Mouse (Mus musculus): ENCODE data around the gene Efs.
A peak's percentile ranks its signal among the peaks of the same experiment; 100 is the strongest.

Gene Efs

GRCm38 (mm10) chr14:54920076-54920685, 5.7 kb downstream of the Efs start:
- DNase-seq = no peak

DNA sequence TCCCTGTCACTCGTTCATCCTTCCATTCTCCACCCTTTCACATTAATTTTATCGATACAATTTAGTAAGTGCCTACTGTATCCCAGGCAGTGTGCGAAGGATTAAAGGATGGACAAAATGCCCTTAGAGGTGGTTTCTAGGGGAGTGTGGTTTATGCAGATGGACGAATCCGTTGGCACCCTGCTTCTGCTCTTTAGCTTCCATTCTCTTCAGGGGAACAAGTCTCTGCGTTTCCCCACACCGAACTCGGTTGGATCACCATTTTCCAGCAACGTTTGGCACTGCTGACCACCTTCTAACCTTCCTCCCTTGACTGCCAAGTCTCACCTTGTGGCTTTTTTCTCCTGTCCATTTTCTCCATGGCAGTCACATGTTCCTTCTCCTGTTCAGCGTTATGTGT, 12.6 kb downstream of the Efs start:
- no peak for DNase-seq

DNA sequence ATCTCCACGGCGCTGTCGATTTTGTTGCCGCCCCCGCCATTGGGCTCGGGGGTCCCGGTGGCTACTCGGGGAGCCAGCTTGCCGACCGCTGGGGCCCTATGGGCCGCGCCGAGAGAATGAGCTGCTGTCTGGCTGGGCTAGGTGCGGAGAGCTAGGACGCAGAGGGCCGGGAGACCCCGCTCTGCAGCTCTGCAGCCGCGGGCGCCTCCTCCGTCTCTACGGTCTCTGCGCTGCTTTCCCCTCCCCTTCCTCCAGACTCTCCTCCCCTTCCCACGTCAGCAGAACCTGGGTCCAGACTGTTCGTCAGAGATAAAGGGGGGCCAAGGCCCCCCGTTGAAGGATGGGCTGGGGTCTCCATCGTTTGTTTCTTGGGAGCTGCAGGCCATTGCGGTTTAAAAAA, 13.0 kb downstream of the Efs start, which contains the start of gene Slc22a17:
Slc22a17 (minus strand) TSS at position 247 of the 400 bp plus-strand sequence.
- DNase-seq = peak; percentile 80

DNA sequence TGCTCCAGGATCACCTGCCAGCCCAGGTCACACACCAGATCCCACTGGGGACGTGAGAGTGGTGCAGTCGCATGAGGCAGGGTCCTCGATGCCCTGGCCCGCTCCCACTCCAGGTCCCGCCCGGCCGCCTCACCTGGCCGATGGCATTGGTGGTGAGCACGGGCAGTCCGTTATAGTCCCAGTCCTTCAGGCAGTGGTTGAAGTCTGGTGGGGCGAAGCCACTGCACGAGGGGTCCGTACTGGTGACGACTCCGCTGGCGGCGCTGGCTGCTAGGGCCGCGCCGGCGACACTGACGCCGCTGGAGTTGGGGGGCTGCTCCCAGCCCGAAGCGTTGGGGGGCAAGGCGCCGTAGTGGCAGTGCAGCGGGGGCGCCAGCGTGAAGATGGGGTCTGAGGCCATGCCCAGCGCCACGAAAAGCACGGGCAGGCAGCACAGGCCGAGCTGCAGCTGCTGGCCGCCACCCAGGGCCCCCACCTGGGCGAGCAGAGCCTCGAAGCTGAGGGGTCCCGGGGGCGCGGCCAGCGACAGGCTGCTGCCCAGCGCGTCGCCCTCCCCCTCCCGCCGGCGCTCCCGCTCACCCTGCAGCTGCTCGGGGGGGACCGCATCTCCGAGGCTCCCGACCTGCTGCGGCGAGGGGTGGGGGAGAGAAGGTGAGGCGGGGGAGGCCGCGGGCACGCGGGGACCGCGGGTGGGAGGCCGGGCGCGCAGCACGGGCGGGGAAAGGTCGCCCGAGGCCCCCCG, 13.6 kb downstream of the Efs start:
- peak; percentile 58 for DNase-seq

- DNase-seq = no peak
These were observed 17.2 kb downstream of the Efs start for GRCm38 (mm10) chr14:54908682-54909081.

GRCm38 (mm10) chr14:54903641-54904040, 22.3 kb downstream of the Efs start:
- DNase-seq = no peak

DNA sequence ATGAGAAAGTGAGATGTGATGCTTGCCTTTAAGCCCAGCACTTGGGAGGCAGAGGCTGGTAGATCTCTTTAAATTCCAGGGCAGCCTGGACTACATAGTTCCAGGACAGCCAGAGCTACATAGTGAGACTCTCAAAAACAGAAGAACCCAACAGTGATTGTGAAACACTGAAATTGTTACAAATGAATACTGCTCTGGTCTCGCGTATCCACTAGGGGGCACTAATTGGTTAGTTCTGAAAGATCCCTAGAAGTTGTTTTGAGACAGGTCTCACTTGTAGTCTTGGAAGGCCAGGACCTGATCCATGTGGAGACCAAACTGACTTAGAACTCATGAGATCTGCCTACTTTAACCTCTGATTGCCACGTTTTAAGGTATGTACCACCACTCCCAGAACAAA, 25.5 kb downstream of the Efs start:
- peak; percentile 61 for DNase-seq

- DNase-seq = no peak
These were observed 28.5 kb downstream of the Efs start for GRCm38 (mm10) chr14:54897445-54897844.

DNA sequence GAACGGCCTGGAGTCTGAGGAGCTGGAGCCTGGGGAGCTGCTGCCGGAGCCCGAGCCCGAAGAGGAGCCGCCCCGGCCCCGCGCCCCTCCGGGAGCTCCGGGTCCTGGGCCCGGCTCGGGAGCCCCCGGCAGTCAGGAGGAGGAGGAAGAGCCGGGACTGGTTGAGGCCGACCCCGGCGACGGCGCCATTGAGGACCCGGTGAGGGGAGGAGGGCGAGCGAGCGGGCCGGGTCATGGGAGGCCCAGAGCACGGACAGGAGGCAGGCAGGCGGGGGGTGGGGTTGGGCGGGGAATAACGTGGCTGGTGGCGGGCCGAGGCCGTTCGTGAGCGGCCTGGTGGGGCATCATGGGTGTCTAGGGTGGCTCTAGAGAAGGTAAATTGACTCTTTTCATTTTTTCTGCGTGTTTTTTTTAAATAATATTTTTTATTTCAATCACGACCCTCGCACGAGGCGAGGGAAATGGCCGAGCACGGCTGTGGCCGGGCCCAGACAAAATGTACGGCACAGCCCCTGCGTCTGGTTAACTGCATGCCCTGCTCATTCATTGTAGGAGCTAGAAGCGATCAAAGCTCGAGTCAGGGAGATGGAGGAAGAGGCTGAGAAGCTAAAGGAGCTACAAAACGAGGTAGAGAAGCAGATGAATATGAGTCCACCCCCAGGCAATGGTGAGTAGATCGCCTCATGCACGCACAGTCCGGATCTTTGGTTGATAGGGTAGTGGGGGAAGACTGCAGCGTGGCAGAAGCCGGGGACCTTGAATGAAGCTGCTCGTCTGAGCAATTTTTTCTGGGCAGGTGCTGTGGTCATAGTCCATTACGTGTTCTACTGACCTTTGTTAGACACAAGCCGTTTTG, 31.4 kb downstream of the Efs start:
- peak; percentile 55 for DNase-seq

DNA sequence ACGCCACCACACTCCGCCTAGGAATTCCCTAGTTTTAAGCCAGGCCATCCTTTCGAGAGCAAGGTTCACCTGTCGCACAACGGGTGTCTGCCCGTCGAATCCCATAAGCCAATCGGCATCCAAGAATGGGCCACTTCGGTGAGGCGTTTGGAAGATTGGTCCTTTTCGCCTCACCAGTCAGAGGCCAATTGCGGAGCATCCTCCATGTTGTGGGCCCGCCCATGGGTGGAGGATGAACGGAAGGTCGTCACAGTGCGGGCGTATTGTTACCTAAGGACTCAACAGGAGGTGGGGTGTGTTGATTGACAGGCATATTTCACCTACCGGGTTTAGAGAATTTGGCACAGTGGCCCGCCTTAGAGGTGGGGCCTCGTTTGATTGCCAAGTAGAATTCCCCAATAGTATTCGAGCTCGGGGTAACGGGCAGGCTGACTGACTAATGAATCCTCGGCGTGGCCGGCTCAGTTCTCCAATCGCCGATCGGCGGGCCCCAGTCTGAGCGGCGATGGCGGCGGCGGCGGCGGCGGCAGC, 32.2 kb downstream of the Efs start:
- peak; percentile 90 for DNase-seq

DNA sequence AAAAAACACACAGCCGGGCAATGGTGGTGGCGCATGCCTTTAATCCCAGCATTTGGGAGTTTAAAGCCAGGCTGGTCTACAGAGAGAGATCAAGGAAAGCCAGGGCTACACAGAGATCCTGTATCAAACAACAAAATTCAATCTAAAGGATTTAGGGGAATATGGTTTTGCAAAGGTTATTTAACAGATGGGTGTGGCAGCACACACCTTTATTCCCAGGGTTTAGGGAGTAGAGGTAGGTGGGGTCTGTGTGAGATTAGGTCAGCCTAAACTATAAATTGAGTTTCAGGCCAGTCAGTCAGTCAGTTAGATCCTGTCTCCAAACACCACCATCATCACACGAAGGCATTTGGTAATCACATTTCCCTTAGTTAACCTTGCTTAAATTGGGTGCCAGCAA, 33.7 kb downstream of the Efs start, which contains the start of gene Pabpn1:
Pabpn1 (plus strand) TSS at position 301 of the 400 bp plus-strand sequence.
- DNase-seq = no peak

DNA sequence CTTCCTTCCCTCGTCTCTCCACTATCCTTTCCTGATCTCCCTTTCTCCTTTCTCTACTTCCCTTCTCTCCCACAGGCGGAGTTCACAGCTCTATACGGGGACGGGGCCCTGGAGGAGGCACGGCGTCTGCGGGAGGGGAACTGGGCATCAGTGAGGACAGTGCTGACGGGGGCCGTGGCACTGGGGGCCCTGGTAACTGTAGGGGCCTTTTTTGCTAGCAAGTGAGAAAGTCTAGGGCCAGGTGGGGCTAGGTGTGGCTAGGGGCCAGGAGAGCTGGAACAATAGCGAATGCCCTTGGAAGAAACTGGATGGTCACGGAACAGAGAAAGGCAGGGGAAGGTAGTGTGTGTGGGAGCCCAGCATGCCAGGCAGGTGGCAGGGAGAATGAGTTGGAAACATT, 40.6 kb downstream of the Efs start:
- DNase-seq = no peak

GRCm38 (mm10) chr14:54884022-54884712, 41.8 kb downstream of the Efs start:
- no peak for DNase-seq

GRCm38 (mm10) chr14:54883154-54884021, 42.5 kb downstream of the Efs start, which contains the start of the genes Bcl2l2 and Gm20521:
TSS of gene Bcl2l2 (plus strand) at chr14:54883377.
TSS of gene Gm20521 (plus strand) at chr14:54883441.
- DNase-seq = peak; percentile 87

- peak; percentile 60 for DNase-seq
These were observed 48.7 kb downstream of the Efs start, which contains the start of gene Ppp1r3e for GRCm38 (mm10) chr14:54877048-54877715. TSS of gene Ppp1r3e (minus strand) at chr14:54877550.

GRCm38 (mm10) chr14:54876539-54877047, 49.3 kb downstream of the Efs start:
- DNase-seq = peak; percentile 88

GRCm38 (mm10) chr14:54875844-54876538, 49.9 kb downstream of the Efs start:
- DNase-seq = no peak

DNA sequence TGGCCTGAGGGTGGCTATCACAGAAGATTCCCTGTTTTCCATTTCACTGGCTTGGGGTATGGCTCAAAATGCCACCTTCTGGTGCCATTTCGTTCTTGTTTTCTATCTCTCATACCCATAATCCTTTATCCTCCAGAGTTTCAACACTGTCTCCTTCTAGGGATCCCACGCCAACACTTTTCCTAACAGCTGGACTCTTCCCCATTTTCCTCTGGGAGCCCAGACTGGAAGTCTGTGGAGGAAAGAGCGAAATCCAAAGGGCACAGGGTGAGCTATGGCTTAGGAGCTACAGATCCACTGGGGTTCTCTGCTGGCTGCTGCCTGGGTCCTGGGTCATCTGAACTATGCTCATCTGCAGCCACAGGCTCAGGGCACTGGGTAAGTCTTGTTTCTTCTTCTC, 51.8 kb downstream of the Efs start:
- no peak for DNase-seq

DNA sequence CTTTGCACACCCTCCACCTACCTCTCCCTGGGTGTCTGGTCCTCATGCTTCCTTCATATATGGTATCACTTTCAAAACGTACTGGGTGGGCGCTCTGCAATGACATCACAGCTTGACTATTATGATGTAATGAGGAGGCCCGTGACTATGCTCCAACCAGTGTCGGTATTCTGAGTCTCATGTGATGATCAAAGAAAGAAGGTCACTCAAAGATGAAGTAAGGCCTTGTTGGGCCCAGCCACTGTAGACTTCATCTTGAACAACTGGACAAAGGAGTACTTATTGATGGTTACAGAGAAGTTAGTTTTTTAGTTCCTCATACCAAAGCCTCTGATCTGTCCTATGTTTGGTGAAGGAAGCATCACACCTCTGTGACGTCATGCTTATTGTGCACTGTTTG, 55.1 kb downstream of the Efs start, which contains the start of gene Homez:
Homez (minus strand) TSS at position 101 of the 400 bp plus-strand sequence.
- no peak for DNase-seq

GRCm38 (mm10) chr14:54868026-54868425, 57.9 kb downstream of the Efs start:
- DNase-seq = no peak

Measured in right cerebral cortex, postnatal 4 days (tissue).